Mouse (Mus musculus) bone marrow, adult 2 months (tissue): ENCODE measurements around the gene Bpifa2. TPM values are rescaled to one million over a fixed set of nuclear protein-coding genes. Genes with fewer than 3 reads are reported as not detected.

ENCODE experiments used
- H3K27ac ChIP-seq: fragments of 200-500 bp; 2 replicates; pipeline ENCODE4 v1.5.1; 2012; ENCODE audit warnings: low read depth, mild to moderate bottlenecking, control low read depth, inconsistent platforms, low read length; ENCODE audit not compliant: control insufficient read depth, poor library complexity, insufficient read depth
- H3K4me1 ChIP-seq: fragments of 200-500 bp; 2 replicates; pipeline ENCODE4 v1.6.1; 2011; ENCODE audit warnings: low read length; ENCODE audit not compliant: control insufficient read depth, insufficient read depth
- H3K4me3 ChIP-seq: fragments of 200-500 bp; replicated peaks from 2 replicates; pipeline ENCODE3; 2011; ENCODE audit warnings: mild to moderate bottlenecking, low read depth, low read length, control low read depth; ENCODE audit not compliant: control insufficient read depth
- CTCF ChIP-seq: fragments of 200-500 bp; IDR thresholded peaks from 2 replicates; pipeline ENCODE4 v1.5.1; 2011; ENCODE audit warnings: low read length, control low read depth; ENCODE audit not compliant: control insufficient read depth, insufficient read depth
- POLR2A ChIP-seq: fragments of 200-500 bp; IDR thresholded peaks from 2 replicates; pipeline ENCODE4 v1.6.1; 2011; ENCODE audit warnings: low read depth, mild to moderate bottlenecking, control low read depth, low read length, borderline replicate concordance; ENCODE audit not compliant: control insufficient read depth
- WGBS: fragments of 180-500 bp; shearing (Covaris S2); methylation state at CpG from one replicate; pipeline ENCODE4 v1.1.7; 2018; 5-methylcytosine and 5-hydroxymethylcytosine counted together
- polyA plus RNA-seq: library from polyadenylated mRNA; stranded (reverse); fragments of >200 nt; gene quantifications from 2 replicates; pipeline ENCODE4 v1.2.4, GENCODE M21; 2011; ENCODE audit warnings: low replicate concordance; ENCODE audit not compliant: missing spikeins, insufficient read depth, insufficient read length

The Bpifa2 gene
- not detected in 2 replicates for polyA plus RNA-seq

- Histone ChIP-seq H3K4me3 (no peak within 1 kb of the TSS), H3K27ac (no peak within 1 kb of the TSS), H3K4me1 (no peaks in the 10 kb centered on the region)
- WGBS: 69% methylated on average over 3 of the region's 3 CpGs
- TF ChIP-seq CTCF: no peak
- TF ChIP-seq POLR2A: no peak
Measured at GRCm38 (mm10) chr2:154007965-154008364, at the start of gene Bpifa2. Bpifa2 (plus strand) TSS chr2:154008265.

DNA sequence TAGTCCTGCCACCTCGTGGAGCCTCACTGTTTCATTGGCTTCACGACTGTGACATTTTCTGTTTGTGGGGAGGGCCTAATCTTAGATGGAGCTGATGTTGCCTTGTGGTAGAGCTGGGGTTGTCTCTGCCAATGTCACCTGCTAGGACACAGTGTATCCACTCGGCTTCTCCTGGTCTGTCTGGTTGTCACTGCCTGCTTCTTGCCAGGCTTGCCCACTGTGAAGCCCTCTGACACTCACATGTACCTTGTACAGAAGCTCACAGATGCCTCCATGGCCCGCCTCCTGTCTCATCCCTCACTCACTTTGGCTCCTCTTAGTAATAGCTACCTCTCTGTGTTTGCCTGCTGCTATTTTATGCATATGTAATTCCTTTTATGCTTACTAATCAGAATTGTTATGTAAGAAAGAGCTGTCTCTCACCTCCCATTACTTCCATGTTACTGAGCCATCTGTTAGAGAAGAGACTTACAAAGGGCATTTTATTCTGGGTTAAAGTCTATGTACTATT, 45.2 kb upstream of the Bpifa2 start:
- Histone ChIP-seq H3K4me3 (no peak overlapping the region), H3K4me1 (no peaks in the 10 kb centered on the region; the same call in 1 of the 2 replicates), H3K27ac (no peak overlapping the region)
- TF ChIP-seq CTCF (no peak), POLR2A (no peak)
- 66% methylated on average over 4 of the region's 4 CpGs for WGBS

DNA sequence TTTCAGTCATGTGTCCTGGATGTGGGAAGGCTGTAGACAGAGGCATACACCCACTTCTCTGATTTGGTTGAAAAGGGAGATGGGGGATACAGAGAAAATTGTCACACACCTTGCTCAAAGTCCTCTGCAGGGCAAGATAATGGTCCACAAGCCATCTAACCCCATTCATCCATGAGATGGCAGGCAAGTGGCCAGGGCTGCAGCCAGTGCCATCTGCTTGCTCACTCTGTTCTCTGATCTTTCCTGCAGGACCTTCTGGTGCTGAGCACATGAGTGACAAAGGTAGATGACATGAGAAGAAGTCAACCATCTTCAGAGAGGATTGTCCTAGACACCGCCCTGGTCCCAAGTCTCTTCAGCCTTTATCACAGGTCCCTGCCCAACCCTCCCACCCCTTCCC, 44.7 kb upstream of the Bpifa2 start:
- TF ChIP-seq CTCF: no peak
- TF ChIP-seq POLR2A: no peak
- Histone ChIP-seq H3K27ac (no peak overlapping the region), H3K4me1 (no peaks in the 10 kb centered on the region; the same call in 1 of the 2 replicates), H3K4me3 (no peak overlapping the region)
- WGBS: 85% methylated on average over 1 of the region's 1 CpGs

- no peak for TF ChIP-seq CTCF
- TF ChIP-seq POLR2A: no peak
- WGBS: 82% methylated on average over 5 of the region's 5 CpGs
- H3K27ac ChIP-seq: no peak overlapping the region
- H3K4me3 ChIP-seq: no peak overlapping the region
- H3K4me1 ChIP-seq: no peaks in the 10 kb centered on the region
Measured at GRCm38 (mm10) chr2:153970221-153970620, 37.8 kb upstream of the Bpifa2 start.

GRCm38 (mm10) chr2:153974582-153974981, 33.5 kb upstream of the Bpifa2 start, which contains the start of gene Bpifa6:
Bpifa6 (plus strand) TSS chr2:153974945.
- TF ChIP-seq POLR2A (no peak), CTCF (no peak)
- no peak within 1 kb of the TSS for H3K4me3 ChIP-seq
- WGBS: 62% methylated on average over 5 of the region's 5 CpGs
- no peaks in the 10 kb centered on the region for H3K4me1 ChIP-seq
- H3K27ac ChIP-seq: no peak within 1 kb of the TSS

GRCm38 (mm10) chr2:153995770-153996169, 12.3 kb upstream of the Bpifa2 start:
- no peak overlapping the region for H3K4me3 ChIP-seq
- no peak overlapping the region for H3K27ac ChIP-seq
- WGBS: 5% methylated on average over 7 of the region's 7 CpGs
- TF ChIP-seq POLR2A: no peak
- TF ChIP-seq CTCF: peak; percentile 81
- H3K4me1 ChIP-seq: no peaks in the 10 kb centered on the region

- 67% methylated on average over 3 of the region's 3 CpGs for WGBS
- Histone ChIP-seq H3K4me3 (no peak overlapping the region), H3K27ac (no peak overlapping the region), H3K4me1 (no peaks in the 10 kb centered on the region)
- TF ChIP-seq CTCF (no peak), POLR2A (no peak)
Measured at GRCm38 (mm10) chr2:154000501-154000900, 7.6 kb upstream of the Bpifa2 start.

GRCm38 (mm10) chr2:154001056-154001455, 7.0 kb upstream of the Bpifa2 start:
- Histone ChIP-seq H3K4me3 (no peak overlapping the region), H3K27ac (no peak overlapping the region), H3K4me1 (no peaks in the 10 kb centered on the region)
- TF ChIP-seq POLR2A: no peak
- TF ChIP-seq CTCF: no peak

GRCm38 (mm10) chr2:154004456-154004855, 3.6 kb upstream of the Bpifa2 start:
- 77% methylated on average over 1 of the region's 1 CpGs for WGBS
- H3K4me1 ChIP-seq: no peaks in the 10 kb centered on the region
- no peak overlapping the region for H3K4me3 ChIP-seq
- no peak overlapping the region for H3K27ac ChIP-seq
- TF ChIP-seq CTCF (no peak), POLR2A (no peak)
